Mouse (Mus musculus): Measurements from ENCODE around the gene Pde12.

DNA sequence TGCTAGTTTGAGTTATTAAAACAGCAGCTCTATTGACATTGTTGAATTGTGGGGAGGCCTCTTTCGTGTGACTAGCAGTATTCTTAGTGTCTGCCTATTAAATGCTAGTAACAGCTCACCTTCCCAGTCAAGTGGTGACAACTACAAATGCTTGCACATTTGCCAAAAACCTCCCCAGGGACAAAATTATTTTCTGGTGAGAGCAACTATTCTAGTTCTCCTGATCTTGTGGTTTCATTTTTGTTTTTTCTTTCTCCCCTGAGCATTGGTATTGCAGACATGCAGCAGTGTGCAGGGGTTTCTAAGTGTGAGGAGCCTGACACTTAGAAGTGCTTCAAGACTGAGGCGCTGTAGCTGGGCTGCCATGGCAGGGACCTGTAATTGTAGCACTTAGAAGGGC, 21.9 kb downstream of the Pde12 start:
- TF ChIP-seq CTCF (IDR thresholded peaks at IDR 0.05; ENCODE audit: extremely low read depth, insufficient read depth, insufficient read length, insufficient replicate concordance) (no peak), POLR2A (IDR thresholded peaks at IDR 0.05; ENCODE audit: low read depth, low read length) (no peak)
